Mouse (Mus musculus): ENCODE data around the gene Retreg2.
A peak's percentile ranks its signal among the peaks of the same experiment; 100 is the strongest.

The Retreg2 gene

DNA sequence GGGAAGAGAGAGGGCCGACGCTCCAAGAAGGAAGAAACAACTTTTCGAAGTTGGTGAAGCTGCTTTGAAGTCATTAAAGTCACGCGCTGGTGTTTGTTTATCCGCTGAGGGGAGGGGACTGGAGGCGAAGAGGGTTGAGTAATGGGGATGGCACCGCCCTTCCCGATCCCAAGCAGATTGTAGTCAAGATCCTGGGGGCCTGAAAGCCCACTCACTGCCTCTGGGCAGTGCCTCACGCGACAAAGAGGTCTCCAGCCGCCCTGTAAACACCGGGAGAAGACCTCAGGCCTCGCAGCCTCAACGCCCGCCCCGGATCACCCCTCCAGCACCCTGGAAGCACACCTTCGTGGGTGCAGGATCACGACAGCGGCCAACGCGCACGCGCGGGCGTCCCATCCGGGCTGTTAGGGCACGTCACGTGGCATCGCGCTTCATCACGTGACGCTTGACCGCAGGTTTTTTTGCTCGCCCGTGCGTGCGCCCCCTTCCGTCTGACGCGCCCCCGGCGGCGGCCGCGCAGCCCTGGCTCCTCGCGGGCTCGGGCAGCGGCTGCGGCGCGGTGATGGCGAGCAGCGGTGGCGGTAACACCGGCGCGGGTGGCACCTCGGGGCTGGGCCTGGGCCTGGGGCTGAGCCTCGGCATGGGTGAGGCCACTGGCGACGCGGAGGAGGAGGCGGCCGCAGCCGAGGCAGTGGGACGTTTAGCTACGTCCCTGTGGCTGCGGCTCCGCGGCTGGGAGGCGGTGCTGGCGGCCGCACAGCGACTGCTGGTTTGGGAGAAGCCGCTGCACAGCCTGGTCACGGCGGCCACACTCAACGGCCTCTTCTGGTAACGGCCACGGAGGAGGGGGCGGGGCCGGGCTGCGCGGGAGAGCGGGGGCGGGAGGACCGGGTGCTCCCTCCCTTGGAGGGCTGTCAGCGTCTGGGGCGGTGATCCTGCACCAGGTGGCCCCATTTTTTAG lies at the start of gene Retreg2, which contains the start of gene Cnppd1:
TSS of gene Retreg2 (plus strand) at position 478 of the 961 bp plus-strand sequence.
TSS of gene Cnppd1 (minus strand) at position 411 of the 961 bp plus-strand sequence.
- peak; percentile 96 to 97 for DNase-seq

DNA sequence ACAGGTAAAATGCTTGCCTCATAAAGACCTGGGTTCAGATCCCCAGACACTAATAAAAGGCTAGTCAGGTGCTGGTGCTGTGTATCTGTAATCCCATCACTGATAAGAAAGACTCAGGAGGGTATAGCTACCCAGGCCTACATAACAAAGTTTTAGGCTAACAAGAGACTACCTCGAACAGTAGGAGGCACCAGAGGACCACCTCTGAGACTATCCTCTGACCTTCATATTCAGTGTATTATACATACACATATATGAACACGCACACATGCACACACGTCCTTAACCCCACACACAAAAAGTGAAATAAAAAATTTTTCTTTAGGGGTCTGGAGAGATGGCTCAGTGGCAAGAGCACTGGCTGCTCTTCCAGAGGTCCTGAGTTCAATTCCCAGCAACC lies 20.4 kb upstream of the Retreg2 start:
- DNase-seq: no peak

DNA sequence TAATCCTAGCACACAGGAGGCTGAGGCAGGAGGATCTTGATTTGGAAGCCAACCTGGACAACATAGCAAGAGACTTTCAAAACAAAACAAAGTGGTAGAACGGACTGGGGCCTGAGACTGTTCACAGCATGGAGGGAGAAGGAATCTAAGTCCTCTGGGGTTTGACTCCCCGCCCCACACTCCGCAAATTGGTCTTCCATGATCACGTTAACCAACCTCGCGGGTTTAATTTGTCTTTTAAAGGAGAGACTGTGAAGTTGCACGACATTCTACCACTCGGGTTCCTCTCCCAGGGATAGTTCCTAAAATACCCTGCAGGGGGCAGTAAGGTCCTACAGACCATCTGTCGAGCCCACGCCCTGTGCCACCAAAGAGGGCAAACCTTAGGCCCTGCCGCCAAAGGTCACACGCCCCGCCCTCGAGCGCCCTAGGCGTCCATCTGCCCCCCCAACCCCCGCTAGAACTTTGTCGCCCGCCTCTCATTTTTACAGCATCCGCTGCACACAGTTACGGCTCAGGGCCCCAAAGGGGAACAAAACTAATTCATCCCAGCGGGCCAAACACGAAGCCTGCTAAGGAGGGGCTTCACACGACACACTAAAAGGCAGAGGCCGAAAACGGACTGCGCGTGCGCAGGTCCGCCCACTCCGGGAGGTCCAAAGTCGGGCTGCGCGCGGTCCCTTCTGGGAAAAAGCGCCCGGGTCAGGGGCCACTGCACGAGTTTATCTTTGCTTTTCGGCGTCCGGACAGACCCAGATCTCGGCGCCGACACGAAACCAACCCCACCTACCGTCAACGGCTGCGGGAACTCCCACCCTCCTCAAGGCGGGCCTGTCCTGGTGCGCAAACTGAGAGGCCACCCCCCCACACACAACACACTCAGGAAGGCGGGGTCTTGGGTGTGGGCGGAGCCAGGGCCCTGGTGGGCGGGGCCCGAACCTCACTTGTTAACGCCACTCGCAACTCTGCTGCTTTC lies 17.9 kb upstream of the Retreg2 start, which contains the start of gene Nhej1:
TSS of gene Nhej1 (minus strand) at position 855 of the 976 bp plus-strand sequence.
- peak; percentile 96 for DNase-seq

DNA sequence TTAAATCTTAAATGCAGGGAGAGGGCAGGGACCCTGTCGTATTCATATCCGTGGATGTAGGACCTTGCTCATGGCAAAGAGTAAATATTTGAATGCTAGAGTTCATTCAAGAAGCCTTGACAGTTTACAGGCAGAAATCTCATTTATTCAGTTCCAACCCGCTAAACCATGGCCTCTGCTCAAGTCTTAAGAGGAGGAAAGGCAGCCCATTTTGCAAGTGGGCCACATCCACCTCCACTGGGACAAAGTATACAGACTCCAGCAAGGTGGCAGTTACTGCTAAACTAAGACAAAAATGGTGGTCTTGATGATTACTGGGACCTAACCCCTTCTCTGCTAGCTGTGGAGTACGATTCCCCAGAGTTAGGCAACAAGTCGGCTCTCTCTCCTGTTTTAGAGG lies 17.2 kb upstream of the Retreg2 start:
- no peak for DNase-seq

DNA sequence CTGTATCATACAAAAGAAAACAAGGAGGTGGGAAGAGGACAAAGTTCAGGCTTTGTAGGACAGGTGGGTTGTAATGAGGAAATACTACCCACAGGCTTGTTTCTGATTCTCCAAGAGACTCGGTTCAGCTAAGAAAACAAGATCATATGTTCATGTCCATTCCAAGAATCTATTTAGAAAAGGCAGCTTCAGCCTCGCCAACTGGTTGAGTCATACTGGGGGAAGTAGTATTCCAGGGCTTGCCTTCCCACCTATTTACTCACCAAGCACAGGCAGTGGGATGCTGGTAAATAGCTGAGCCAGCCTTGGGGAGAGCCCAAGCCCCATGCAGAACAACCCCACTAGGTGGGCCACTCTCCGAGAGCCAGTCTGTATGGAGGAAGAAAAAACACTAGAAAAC lies 13.9 kb upstream of the Retreg2 start:
- DNase-seq: no peak

DNA sequence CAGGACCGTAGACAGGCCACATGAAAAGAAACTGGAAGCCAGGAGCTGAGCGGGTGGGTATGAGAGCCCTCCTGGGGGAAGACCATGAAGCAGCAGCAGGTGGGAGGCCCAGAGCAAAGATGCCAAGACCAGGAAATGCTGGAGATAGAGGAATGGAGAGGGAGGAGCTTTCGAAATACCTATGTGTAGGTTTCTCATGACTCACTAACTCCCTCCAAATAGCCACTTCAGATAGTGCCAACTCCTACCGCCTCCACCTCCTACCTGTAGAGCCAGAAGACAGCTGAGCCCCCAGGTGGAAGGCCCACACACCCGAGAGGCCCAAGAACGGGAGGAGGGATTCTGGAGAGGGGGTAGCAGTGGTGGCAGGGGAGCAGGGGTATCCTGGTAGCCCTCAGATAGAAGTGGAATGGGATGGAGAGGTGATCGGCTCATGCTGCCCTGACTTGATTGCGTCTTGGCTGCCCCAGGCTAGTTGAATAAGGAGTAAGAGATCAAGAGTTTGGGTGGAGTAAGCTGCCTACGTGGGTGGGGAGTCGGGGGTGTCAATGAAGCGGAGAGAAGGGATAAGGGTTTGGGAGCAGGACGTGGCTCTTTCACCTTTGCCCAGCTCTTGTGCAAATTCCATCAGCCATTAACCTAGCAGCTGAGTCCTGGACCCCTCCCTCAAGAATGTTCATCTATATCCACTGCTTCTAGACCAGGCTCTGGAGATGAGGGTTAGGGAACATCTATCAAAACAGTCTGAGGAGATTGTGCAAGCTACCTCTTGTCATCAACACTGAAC lies 9.0 kb upstream of the Retreg2 start, which contains the start of gene Slc23a3:
TSS of gene Slc23a3 (minus strand) at position 470 of the 787 bp plus-strand sequence.
- DNase-seq: no peak

DNA sequence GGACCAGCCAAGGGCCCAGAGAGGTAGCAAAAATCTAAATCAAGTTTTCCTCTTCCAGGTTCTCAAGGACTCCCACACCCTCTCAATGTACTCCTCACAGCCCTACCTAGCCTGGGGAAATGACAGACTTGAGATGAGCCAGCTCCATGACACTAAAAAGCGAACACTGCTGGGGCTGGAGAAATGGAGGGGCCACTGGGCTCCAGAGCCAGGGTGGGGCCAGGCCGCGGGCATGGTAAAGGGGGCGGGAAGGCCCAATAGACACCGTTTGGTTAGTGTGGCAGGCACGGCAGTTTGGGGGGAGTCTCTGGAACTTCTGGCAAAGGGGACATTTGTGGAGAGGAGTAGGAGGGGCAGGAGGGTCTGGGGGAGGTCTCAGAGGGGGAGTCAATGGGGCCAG lies 6.3 kb upstream of the Retreg2 start:
- no peak for DNase-seq

DNA sequence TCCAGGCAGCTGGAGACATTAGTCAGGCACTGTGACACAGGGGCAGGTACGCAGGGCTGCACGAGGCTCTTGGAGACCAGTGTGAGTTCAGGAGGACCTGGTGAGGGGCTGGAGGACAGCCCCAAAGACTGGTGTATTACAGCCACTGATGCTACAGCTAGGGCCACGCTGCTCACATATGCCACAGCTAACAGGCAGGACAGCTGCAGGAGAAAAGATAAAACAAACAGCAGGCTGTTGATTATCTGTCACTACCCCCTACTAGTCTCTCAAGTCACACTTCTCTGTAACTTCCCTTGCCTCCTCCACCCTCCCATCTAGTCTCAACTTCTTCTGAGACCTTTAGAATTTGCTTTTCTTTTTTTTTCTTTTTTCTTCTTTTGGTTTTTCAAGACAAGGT lies 5.8 kb upstream of the Retreg2 start:
- DNase-seq: no peak

DNA sequence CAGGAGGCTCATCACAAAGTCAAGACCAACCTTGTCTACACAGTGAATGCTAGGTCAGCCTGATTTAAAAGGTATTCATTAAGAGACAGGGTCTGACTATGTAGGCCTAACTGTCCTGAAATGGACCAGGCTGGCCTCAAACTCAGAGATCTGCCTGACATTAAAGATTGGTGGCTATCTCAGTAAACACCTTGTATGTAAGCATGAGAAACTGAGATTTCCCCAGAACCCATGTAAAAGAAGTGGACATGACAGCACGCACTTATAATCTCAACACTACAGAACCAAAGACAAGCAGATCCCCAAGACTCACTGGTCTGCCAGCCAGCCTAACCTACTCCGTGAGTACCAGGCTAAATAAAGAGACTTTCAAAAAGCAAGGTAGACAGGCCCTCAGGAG lies 4.1 kb upstream of the Retreg2 start:
- no peak for DNase-seq

DNA sequence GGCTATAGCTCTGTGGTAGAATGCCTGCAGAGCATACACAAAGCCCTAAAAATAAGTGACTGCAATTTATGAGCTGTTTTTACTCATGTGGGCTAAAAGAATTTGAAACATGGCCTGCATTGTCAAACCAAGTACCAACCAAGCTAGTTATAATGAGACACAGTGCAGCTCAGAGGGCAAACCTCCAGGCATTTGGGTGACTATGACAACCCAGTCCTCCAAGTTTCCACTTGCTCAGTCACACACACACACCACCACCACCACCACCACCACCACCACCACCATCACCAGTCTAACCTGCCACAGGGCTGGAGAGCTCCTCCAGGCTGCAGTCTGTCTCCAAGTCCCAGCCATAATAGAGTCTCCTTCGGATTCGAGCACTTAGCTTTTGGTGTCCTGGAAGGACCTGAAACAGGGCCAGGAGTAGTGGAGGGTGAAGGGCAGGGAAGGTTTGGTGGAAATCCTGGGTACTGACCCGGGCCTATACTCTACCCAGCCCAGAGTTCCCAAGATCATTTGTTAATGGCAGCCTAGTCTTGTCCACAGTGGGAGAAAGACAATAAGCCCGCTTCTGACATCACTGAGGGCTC lies 1.9 kb upstream of the Retreg2 start:
- peak in 1 of 2 experiments; percentile 13 for DNase-seq

DNA sequence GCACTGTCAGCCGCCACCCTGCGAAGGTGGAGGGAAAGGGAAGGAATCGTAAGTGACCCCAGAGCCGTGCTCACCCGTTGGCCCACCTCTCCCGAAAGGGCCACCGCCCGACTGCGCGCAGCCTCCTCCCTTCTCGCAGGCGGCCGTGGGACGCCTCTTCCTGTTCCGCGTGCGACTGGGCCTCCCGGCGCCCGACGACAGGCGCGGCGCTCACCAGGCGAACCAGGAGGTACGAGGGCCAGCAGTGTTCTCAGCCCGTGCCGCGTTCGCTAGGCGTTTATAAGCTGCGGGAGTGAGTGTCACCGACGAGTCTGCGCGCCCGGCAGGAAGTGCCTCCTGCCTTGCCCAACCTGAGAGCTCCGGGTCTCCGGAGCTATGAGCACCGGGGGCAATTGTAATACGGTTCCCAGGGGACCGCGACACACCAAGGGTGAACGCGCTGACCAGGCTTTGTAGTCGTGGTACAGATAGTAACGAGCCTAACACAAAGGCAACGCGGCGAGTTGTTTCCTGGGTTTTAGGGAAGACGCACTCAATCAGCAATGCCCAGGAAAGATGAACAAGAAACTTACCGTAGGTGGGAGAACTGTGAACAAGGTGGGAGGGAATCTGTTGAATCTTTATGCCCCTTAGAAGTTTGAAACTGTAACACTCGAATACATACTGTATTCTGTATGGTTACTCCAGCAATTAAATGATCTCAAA lies 940 bp upstream of the Retreg2 start:
- peak; percentile 81 to 85 for DNase-seq

DNA sequence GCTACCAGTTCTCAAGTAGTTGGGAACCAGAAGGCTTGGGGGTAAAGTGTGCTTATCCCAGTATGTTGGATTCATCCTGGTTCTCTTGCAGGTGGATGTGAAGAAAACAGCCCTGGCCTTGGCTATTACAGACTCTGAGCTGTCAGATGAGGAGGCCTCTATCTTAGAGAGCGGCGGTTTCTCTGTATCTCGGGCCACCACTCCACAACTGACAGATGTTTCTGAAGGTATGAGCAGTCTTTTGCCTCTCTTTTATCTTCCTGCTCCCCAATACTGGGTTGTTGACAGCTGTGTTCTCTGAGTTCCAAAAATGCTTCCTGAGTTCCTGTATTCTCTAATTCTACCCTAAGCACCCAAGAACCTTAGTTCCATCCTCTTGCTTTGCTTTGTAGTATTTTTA lies 3.0 kb downstream of the Retreg2 start:
- DNase-seq: no peak

DNA sequence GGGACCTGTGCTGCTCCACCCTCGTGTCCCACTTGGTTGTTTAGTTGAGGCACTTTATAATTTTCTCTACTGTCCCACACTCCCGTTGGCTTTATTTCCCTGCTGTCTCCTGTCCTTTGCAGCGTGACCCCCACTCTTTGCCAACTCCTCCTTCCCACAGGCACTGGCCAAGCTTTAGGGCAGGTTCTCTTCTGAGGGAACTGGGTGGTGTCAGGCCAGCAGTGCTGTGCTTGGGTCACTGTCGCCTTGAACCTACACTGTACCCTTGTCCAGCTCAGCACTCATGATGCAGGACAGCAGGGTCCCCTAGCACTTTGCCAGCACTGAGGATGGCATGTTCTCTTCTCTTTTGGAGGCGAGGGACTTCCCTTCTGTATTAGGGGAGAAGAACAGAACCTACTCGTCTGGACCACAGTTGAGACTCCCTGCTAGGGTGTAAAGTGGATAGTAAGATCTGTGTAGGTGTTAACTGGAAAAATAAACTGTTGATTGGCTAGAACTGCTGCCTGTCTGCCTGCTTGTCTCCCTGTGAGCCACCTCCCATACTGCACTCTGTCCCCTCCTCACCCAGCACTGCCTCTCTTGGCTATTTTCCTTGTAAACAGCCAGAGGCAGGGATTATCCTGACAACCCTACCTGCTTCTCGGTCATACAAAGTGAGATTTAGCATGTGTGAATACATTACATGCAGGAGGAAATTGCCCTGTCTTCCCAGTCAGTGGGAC lies 5.0 kb downstream of the Retreg2 start:
- DNase-seq: no peak

DNA sequence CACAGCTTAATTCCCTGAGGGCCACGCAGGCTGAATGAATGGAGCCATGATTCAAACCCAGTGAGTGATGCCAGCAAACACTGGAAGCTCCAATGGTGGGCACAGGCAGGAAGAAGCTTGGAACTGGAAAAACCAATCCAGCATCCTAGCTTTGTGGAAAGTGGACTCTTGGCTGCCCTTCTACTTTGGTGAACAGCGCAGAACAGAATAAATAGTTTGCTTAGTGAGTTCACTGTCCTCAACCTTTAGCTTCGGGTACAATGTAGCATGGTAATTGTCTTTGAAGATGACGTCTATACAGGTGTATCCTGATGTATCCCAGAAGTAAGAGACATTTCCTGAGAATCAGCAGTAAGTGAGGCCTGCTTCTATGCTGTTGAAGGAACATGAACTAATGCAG lies 6.1 kb downstream of the Retreg2 start:
- no peak for DNase-seq

DNA sequence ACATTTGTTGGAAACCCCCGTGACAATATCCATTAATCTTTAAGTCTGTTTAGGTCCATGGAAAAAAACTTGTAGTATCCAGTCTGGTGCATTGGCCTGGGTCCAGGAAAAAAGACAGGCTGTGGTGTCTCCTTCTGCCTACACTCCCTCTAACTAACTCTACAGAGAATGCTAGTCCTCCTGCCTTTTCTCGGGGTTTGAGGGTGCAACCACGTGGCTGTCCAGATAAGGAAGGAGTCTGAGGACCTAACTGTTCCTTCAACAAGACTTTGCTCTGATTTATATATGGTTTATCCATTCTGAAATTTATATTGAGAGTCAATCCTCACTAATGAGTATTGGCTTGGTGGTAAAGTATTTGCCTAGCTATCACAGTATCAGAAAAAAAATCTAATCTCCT lies 13.3 kb downstream of the Retreg2 start:
- no peak for DNase-seq

DNA sequence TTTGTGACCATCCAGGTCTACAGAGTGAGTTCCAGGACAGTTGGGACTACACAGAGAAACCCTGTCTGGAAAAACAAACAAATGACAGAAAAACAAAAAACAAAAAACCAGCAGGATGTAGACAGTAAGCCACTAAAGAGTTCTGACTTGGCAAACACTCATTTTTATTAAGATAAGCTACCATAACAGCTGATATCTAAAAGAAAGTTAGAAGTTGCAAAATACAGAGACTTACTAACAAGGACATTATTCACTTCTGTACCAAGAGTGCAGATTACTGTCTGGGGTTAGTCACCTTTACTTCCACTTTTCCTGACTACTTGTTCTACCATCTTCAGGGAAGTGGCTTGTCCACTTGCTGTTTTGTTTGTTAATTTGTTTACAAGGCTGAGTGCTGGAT lies 16.4 kb downstream of the Retreg2 start:
- DNase-seq: no peak

DNA sequence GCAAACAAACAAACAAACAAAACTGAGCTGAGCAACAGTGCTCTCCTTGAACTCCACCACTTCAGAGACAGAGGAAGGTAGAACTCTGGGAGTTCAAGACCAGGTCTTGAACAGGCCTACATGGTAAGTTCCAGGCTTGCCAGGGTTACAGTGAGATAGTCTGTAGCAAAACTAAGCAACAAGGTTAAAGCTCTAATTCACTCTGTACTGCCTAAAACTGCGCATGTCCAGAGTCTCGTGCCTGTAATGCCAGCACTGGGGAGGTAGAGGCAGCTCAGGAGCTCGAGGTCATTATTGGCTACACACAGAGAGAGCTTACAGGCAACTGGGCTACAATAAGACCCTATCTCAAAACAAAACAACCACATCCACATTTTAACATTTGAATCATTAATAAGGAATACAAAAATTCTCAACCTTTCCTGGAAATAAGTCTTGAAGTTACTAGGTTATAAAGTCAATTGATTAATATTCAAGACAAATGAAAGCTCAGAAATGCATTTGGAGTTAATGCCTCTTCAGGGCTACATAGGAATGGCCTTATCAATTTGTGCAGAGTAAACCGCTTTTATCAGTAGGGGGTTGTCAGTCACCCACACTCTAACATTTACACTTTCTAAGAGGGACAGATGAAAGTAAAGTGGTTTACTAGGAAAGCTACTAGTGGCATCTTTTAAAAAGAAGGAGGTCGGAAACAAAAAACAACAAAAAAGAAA lies 17.1 kb downstream of the Retreg2 start:
- no peak for DNase-seq

DNA sequence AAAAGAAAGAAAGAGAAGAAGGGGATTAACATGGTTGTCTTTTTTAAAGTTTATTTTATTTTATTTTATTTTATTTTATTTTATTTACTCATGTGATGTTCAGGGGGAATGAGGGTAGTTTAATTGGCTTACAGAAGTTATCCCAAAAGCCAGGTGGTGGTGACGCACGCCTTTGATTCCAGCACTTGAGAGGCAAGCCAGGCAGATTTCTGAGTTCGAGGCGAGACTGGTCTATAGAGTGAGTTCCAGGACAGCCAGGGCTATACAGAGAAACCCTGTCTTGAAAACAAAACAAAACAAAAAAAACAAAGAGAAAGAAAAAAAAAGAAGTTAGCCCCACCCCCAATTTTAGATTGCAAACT lies 17.7 kb downstream of the Retreg2 start:
- DNase-seq: no peak

DNA sequence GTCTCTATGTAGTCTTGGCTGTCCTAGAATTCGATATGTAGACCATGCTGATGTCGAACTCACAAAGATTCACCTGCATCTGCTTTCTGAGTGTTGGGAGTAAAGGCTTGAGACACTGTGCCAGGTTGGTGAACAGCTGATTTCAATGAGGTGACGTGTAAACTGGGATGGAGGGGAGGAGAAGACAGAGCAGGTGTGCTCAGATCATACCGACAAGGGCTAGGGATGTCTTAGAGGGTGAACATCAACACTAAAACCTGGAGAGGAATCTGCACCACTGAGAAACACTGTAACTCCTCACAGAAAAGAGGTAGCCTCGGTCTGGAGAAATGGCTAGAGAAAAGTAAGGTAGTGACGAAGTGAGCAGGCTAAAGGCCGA lies 25.5 kb downstream of the Retreg2 start:
- DNase-seq: no peak
